Mouse (Mus musculus): Measurements from ENCODE around the gene Tada2a.

- TF ChIP-seq HCFC1 (IDR thresholded peaks at IDR 0.05; ENCODE audit: borderline replicate concordance, insufficient read depth, low read length) = no peak
- no peak for TF ChIP-seq ZNF384 (IDR thresholded peaks at IDR 0.05; ENCODE audit: low read depth, low read length)
These were observed 27.3 kb upstream of the Tada2a start for GRCm38 (mm10) chr11:84156535-84157262.

Measured in ES-E14 (cell line).